Mouse (Mus musculus): ENCODE data around the gene Sec61a1.

GRCm38 (mm10) chr6:88544644-88545396 is 26.1 kb upstream of the Sec61a1 start:
- TF ChIP-seq CTCF (IDR thresholded peaks at IDR 0.05) (no peak), EP300 (IDR thresholded peaks at IDR 0.05) (no peak)

Measured in lung, postnatal 0 days (tissue).